Mouse (Mus musculus): ENCODE measurements around the gene Rad9b.
A peak's percentile ranks its signal among the peaks of the same experiment; 100 is the strongest.

Gene Rad9b

GRCm38 (mm10) chr5:122353807-122354491, at the start of gene Rad9b, which contains the start of gene Vps29:
Rad9b (minus strand) TSS chr5:122354233.
Vps29 (plus strand) TSS chr5:122354369.
- peak; percentile 96 to 99 for DNase-seq (ENCODE audit: low spot score in 2 of 2)

GRCm38 (mm10) chr5:122403362-122403761, 49.3 kb upstream of the Rad9b start:
- no peak for DNase-seq (ENCODE audit: low spot score in 2 of 2)

- no peak for DNase-seq (ENCODE audit: low spot score in 2 of 2)
Measured at GRCm38 (mm10) chr5:122402772-122403171, 48.7 kb upstream of the Rad9b start.

- DNase-seq (ENCODE audit: low spot score in 2 of 2): no peak
Measured at GRCm38 (mm10) chr5:122402160-122402559, 48.1 kb upstream of the Rad9b start.

DNA sequence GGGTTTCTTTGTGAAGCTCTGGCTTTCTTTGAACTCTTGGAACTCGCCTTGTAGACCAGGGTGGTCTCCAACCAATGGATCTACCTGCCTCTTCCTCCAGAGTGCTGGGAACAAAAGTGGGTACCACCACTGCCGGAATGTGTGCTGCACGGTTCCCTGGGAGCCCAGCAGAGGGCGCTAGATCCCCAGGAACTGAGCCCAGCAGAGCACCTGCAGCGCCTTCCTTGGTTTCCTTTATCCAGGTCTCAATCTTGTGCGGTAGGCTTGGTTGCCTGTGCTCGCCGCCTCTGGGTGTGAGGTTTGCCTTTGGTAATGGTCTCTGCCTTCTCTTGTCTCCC, 47.2 kb upstream of the Rad9b start:
- peak; percentile 55 to 62 for DNase-seq (ENCODE audit: low spot score in 2 of 2)

- DNase-seq (ENCODE audit: low spot score in 2 of 2): no peak
Measured at GRCm38 (mm10) chr5:122400628-122401302, 46.7 kb upstream of the Rad9b start.

- no peak for DNase-seq (ENCODE audit: low spot score in 2 of 2)
Measured at GRCm38 (mm10) chr5:122399871-122400270, 45.8 kb upstream of the Rad9b start.

- no peak for DNase-seq (ENCODE audit: low spot score in 2 of 2)
Measured at GRCm38 (mm10) chr5:122397495-122397894, 43.5 kb upstream of the Rad9b start.

DNA sequence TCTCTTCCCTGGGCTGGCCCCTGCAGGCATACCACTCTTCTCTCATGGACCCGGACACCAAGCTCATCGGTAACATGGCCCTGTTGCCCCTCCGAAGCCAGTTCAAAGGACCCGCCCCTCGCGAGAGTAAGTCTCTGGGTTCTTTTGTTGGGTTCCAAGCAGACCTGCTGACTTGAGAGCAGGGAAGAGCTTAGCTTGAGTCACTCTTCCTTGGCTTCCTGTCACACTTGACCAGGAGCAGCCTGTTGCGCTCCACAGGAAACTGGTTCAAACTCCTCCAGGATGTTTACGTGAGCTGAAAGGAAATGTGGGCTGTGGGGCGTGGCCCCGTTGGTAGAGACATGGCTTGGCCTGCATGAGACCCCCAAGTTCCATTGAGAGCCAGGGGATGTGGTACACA, 42.8 kb upstream of the Rad9b start:
- no peak for DNase-seq (ENCODE audit: low spot score in 2 of 2)

DNA sequence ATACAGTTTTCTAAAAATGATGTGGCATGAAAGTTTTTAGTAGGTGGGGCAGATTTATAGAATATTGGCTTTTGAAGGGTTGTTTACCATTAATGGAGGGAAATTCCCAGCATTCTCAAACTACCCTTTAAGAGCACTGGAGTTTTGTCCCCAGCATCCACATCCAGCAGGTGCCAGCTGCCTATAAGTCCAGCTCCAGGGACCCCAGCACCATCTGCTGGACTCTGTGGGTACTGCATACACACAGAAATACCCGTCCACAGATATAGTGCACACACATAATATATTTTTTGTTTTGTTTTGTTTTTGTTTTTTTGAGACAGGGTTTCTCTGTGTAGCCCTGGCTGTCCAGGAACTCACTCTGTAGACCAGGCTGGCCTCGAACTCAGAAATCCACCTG, 39.9 kb upstream of the Rad9b start:
- DNase-seq (ENCODE audit: low spot score in 2 of 2): peak; percentile 59 to 64

- DNase-seq (ENCODE audit: low spot score in 2 of 2): no peak
Measured at GRCm38 (mm10) chr5:122392227-122393004, 38.4 kb upstream of the Rad9b start.

- DNase-seq (ENCODE audit: low spot score in 2 of 2): peak; percentile 83 to 89
Measured at GRCm38 (mm10) chr5:122391786-122392180, 37.8 kb upstream of the Rad9b start, which contains the start of gene Arpc3. Arpc3 (plus strand) TSS chr5:122391878.

DNA sequence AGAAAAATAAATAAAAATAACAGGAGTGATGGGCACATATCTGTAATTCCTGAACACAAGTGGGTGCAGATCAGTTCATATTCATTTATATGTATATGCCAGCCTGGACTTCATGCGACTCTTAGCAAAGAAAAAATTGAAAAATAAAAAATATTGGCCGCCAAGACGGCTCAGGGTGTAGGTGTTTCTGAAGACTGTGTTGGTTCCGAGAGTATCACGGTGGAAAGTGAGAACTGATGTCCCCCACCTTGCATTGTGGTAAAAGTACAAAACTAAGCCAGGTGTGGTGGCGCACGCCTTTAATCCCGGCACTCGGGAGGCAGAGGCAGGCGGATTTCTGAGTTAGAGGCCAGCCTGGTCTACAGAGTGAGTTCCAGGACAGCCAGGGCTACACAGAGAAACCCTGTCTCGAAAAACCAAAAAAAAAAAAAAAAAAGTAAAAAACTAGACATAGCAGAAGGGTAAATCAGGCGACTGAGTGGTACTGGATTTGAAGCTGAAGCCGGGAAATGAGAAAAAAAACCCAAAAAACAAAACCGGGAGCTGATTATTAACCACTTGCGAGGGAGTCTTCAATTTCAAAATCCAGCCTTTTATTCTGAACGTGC, 37.2 kb upstream of the Rad9b start:
- no peak for DNase-seq (ENCODE audit: low spot score in 2 of 2)

- no peak for DNase-seq (ENCODE audit: low spot score in 2 of 2)
Measured at GRCm38 (mm10) chr5:122390671-122391070, 36.6 kb upstream of the Rad9b start.

GRCm38 (mm10) chr5:122390006-122390405, 36.0 kb upstream of the Rad9b start:
- no peak for DNase-seq (ENCODE audit: low spot score in 2 of 2)

DNA sequence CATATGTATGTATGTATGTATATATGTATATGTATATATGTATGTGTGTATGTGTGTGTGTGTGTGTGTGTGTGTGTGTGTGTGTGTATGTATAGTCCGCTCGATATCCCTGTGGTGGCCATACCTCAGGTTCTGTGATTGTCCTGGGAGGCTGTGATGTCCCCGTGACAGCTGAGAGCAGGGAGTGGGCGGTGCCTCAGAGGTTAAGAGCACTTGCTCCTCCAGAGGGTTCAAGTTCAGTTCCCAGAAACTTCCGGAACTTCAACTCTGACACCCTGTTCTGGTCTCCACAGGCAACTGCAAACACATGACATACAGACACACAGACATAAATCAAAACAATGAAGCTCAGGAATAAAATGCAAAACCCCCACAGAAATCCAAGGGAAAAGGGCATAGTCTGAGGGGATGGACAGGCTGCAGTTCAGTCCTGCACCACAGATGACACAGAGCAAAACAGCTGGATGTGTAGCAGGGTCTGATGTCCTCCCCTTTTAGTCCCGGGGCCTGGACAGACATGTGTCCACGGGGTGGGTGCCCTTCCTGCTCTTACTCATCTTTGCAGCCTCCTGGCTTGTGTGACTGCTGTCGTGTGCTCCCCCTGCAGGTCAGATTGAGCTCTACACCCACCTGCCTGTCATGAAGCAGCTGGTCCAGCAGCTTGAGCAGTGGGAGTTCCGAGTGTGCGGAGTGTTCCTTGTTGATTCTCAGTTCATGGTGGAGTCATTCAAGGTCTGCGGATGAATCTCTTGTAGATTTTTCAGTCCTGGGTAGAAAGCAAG, 25.5 kb upstream of the Rad9b start:
- peak; percentile 67 to 68 for DNase-seq (ENCODE audit: low spot score in 2 of 2)

- DNase-seq (ENCODE audit: low spot score in 2 of 2): no peak
Measured at GRCm38 (mm10) chr5:122378171-122378570, 24.1 kb upstream of the Rad9b start.

GRCm38 (mm10) chr5:122377101-122377833, 23.2 kb upstream of the Rad9b start:
- no peak for DNase-seq (ENCODE audit: low spot score in 2 of 2)

DNA sequence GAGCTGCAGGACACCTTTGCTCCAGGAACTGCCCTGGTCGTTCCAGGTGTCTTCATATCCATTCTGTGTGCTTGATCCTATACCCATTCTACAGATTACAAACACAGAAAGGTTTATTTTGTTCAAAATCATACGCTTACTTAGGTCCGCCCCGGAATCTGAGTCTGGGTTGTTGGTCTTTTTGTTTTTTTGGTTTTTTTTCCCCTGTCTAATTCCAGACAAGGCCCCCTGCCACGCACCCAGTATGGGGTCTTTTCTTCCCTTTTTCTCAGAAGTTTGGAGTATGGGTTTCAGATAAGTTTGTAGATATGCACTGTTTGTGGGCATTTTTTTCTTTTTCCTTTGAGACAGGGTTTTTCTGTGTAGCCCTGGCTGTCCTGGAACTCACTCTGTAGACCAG, 18.8 kb upstream of the Rad9b start:
- no peak for DNase-seq (ENCODE audit: low spot score in 2 of 2)

DNA sequence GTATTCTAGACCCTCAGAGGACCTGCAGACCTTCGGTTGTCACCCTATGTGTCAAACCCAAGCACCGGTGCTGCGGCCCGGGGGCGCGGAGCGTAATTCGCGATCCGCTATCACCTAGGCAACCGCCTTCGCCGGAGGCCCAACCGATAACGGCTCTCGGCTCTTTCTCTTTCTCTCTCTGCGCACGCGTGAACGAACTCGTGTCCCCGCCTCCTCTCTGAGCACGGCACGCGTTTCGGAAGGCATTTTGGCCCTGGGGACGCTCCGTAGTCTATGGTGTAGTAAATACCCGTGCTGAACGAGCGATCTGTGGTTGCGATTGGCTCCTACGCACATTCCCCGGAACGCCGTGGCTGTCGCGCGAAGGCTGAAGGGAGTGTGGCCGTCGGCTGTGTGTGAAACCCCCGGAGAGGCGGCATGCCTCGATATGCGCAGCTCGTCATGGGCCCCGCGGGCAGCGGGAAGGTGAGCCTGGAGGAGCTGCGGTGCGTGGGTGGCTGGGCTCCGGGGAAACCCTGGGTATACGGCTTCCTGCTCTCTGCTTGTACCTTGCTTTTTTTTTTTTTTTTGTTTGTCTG, 18.2 kb upstream of the Rad9b start, which contains the start of gene Fam216a:
TSS of gene Fam216a (minus strand) at position 173 of the 578 bp plus-strand sequence.
- peak; percentile 99 for DNase-seq (ENCODE audit: low spot score in 2 of 2)

Data from frontal cortex, postnatal 25 days (tissue).